Mouse (Mus musculus) C2C12 (cell line): ENCODE measurements around the gene Nop9.

Experiments used
- CTCF ChIP-seq: IDR thresholded peaks from one replicate; pipeline ENCODE4 v1.5.1; 2011; ENCODE audit not compliant: control insufficient read depth, insufficient read depth, insufficient read length
- USF1 ChIP-seq: IDR thresholded peaks from one replicate; pipeline ENCODE4 v1.6.1; 2011; ENCODE audit warnings: low read depth, mild to moderate bottlenecking, control low read depth, moderate library complexity

DNA sequence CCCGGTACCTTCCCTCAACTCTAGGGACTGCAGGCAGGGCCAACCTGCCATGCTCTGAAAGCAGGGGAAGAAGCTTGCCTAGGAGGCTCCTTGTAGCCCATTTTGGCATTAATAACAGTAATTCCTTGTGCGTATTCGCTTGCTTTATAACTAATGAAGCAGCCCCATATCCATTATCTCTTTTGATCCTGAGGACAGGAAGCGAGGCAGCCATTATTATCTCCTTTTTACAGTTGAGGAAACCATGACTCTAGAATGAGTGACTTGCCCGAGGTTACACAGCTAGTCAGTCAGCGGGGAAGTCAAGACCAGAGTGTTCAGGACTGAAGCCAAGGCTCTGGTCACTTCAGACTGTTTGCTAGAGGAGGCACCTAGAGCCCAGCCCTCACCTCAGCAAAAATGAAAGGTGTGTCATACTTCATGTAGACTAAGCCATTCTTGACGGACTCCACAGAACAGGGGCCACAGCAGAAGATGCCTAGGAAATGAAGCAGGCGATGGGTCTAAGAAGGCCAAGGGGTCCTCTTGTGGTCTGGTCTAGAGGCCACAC is 39.4 kb upstream of the Nop9 start:
- no peak for TF ChIP-seq CTCF
- no peak for TF ChIP-seq USF1
